Mouse (Mus musculus) frontal cortex, postnatal 10 days (tissue): ENCODE results near the gene Gucy2d.

Experiments
- DNase-seq, 2 experiments: peaks; one replicate each; pipeline ENCODE4 v3.0.0; 2022; ENCODE audit warnings: low spot score in 2 of 2, mixed read lengths in 1 of 2

The Gucy2d gene

GRCm38 (mm10) chr7:98439956-98440466, at the start of gene Gucy2d:
Gucy2d (plus strand) TSS chr7:98440416.
- DNase-seq = no peak

DNA sequence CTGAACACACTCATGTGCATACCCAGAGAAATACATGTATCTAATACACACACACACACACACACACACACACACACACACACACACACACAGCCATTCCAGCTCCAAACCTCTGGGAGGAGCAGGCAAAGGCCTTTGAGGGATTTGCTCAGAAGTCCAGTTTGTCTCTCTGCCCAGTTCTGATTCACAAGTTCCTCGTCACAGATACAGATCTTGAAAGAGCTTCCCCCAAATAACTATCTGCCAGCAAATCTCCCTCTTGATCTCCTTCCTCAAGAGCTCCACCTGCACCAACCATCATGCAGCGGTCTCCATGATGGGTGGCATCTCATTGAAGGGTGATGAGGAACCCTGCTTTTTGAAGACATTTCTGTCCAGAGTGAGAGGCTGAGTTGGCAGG, 49.7 kb upstream of the Gucy2d start:
- no peak for DNase-seq

GRCm38 (mm10) chr7:98391351-98391936, 48.8 kb upstream of the Gucy2d start:
- DNase-seq = no peak

DNA sequence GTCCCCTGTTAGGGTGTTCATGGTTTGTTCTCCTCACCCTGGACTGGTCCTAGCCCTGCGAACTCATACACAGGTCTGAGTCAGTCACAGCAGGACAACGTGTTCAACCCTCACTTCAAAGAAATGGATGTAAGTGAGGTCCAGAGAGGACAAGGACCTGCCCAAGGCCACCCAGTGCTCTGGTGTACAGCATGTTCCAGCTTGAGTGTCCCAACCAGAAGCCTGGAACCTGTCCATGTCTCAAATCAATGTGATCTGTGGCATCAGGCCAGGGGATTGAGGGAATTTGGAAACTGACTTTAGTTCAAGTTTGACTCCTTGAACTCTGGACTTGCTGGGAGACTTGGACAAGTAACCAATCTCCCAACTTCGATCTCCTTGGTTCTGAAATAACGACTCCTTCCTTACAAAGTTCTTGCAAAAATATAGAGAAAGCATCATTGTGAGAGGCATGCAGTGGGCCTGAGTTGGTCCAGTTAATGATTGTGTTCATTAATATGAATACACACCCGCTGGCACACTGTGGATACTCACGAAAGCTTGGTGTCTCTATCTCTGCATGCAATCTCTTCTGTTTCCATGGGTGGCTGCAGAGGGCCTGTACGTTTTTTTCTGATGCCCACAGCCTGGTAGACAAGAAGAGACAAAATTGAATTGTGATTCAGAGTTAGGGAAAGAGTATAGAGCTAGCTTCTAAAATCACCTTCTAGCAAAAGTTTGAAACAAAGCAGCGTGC, 47.6 kb upstream of the Gucy2d start:
- no peak for DNase-seq

GRCm38 (mm10) chr7:98402582-98403574, 37.3 kb upstream of the Gucy2d start:
- DNase-seq = no peak

- DNase-seq = no peak
Observed at GRCm38 (mm10) chr7:98403996-98404395, 36.2 kb upstream of the Gucy2d start.

DNA sequence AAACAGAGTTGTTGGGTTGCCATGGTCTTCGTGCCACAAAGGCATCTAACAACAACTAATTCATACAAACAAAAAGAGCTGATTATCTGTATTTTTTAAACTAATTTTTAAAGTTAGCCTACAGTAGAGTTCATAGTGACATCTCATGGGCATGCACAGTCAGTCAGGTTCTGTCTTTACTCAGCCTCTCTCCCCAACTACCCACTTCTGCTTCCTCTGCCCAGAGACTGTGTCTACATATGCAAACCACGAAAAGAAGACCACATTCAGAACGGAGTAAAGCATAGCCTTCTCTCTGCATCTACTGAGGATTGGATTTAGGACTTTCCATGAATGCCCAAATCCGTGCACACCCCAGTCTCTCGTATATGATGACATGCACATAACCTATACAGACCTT, 32.6 kb upstream of the Gucy2d start:
- DNase-seq = no peak

- no peak for DNase-seq
Observed at GRCm38 (mm10) chr7:98413115-98413514, 27.1 kb upstream of the Gucy2d start.

- no peak for DNase-seq
Observed at GRCm38 (mm10) chr7:98415550-98415949, 24.7 kb upstream of the Gucy2d start.

DNA sequence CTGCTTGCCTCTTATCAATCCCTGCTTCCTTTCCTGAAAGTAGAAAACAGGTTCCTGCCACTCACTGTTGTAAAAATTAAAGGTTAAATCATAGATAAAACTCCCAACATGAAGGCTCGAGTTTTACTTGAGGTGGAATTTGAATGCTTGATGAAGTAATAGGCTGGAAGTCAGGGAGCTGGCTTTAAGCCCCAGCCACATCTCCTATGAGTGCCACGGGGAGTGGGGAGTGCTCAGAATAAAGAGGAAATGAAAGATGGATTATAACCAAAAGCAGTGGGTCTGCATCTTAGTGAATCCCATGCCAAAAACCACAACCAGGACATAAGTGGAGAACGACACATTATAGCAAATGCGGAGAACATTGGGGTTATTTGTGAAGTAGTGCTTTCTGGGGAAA, 24.2 kb upstream of the Gucy2d start:
- DNase-seq = no peak

- DNase-seq = peak; percentile 55 to 73
Observed at GRCm38 (mm10) chr7:98418031-98418805, 22.0 kb upstream of the Gucy2d start.

DNA sequence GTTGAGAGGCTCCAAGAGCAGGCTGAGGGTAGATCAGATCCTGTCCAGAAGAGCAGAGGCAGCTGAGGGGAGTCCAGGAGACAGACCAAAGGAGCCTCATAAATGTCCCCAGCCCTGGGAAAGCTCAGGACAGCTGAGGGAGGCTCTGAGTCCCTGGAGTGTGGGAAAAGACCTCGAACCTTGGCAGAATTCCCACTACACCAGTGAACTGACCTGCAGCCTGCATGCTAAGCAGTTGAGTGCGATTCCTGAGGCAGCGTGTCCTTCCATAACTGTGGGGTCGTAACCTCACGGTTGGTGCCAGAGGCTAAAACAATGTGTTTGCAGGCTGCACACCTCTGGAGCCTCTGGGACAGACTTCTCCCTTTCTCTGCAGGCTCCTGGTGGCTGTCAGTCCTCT, 20.9 kb upstream of the Gucy2d start:
- DNase-seq = no peak

DNA sequence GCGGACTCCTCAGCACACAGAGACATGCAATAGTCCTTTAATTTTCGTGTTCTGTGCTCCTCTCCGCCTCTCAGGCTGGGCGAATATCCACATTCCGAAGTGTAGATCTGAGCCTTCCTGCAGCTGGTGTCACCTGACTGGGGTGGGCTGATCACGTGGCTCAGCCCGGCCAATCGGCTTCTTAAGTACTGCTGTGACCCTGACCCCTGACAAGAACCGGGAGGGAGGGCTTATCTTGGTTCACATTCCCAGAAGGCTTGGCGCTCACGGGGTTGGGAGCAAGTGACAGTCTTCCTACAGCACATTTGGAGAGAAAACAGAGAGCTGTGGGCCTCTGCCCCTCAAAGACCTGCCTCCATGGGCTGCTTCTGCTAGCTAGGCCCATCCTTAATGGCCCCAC, 16.7 kb upstream of the Gucy2d start:
- DNase-seq = no peak

DNA sequence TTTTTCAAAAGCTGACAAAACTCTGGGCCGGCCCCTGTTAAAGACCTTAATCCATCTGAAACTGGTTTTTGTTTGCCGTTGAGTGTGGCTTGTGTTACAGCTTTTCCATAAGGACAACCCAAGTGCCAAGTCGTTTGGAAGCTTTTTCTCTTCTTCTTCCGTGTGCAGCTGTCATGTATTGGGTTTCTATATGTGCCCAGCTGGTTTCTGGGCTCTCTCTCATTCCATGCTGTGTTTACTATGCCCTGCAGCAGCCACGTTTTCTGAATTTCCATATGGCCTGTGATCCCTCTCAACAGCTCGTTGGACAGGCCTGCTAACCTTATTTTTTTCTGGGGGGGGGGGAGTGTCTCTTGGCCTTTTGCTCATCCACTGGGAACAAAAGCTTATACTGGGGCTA, 15.8 kb upstream of the Gucy2d start:
- DNase-seq = no peak

DNA sequence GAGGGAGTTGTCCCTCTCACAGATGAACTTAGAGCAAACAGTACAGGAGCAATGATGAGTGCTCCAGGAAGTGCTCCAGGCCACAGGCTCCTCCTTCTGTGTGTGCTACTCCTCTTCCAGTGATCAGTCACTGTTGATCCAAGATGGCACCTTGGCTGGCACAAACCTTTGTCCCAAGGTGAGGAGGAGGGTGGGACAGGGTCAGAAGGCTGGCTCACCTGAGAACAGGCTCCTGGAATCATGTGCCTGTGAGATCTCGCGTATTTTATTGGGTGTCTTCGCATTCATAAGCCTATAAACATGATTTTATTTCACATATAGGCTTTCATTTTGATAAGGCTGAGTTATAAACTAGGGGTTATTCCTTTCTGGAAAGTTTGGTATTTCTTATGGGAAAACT, 14.7 kb upstream of the Gucy2d start:
- DNase-seq = no peak

- no peak for DNase-seq
Observed at GRCm38 (mm10) chr7:98426641-98427040, 13.6 kb upstream of the Gucy2d start.

- DNase-seq = no peak
Observed at GRCm38 (mm10) chr7:98427115-98427835, 12.9 kb upstream of the Gucy2d start.

DNA sequence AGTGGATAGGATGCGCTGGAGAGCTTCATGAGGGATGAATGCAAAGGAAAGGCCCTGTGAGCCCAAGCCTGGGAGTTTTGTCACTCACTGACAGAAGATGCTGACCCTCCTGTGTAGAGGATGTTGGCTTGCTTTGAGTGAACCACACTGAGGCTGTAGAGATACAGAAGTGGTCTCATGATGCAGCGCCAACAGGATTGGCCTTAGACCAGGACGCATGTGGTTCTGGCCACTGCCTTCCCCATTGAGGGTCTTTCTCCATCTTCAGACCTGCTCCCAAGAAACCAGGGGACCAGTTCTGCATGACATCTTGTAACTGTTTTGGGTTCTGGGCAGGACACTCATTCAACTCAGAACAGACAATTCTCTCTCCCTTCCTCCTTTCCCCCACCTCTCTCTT, 10.6 kb upstream of the Gucy2d start:
- no peak for DNase-seq

GRCm38 (mm10) chr7:98430785-98431184, 9.4 kb upstream of the Gucy2d start:
- DNase-seq = peak in 1 of 2 experiments; percentile 53

DNA sequence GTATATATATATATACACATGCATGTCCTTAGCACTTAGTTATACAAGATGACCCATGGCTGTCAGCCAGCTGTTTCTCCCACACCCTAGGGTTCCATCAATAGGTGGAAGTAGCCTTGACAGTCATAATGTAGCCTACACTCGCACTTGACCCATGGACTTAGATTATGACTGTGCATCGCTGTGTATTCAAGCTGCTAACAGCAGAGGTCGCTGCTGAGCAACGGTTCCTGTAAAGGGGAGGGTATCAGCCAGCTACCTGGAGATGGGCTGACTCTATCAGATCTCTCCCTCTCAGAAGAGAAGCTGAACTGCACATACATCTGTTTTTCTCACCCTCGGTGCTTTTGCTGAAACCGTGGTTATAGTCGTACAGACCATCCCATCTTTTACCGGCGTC, 2.6 kb upstream of the Gucy2d start:
- DNase-seq = no peak

GRCm38 (mm10) chr7:98446873-98447272, 6.7 kb downstream of the Gucy2d start:
- DNase-seq = no peak
